Mouse (Mus musculus): ENCODE results near the gene Apbb2. TPM values are rescaled to one million over a fixed set of nuclear protein-coding genes. Genes with fewer than 3 reads are reported as not detected.

Apbb2 gene
- polyA plus RNA-seq, 1 experiment from 2014 or later = 38.5 TPM

- Histone ChIP-seq H3K9me3 (ENCODE audit: control insufficient read depth, low read length) (no peaks in the 10 kb centered on the region), H3K4me3 (ENCODE audit: low read depth, low read length) (no peak overlapping the region), H3K4me1 (ENCODE audit: control insufficient read depth, insufficient read depth, low read length) (no peaks in the 10 kb centered on the region), H3K36me3 (ENCODE audit: control insufficient read depth, insufficient read depth, low read length) (no peaks in the 10 kb centered on the region), H3K27ac (replicated peaks; ENCODE audit: low read depth, low read length) (no peak overlapping the region), H3K9ac (ENCODE audit: low read length) (no peak overlapping the region), H3K4me2 (ENCODE audit: low read depth, severe bottlenecking) (no peak overlapping the region), H3K27me3 (ENCODE audit: control insufficient read depth, insufficient read depth, low read length) (no peaks in the 10 kb centered on the region)
- DNase-seq (ENCODE audit: low spot score) (no peak), ATAC-seq (ENCODE audit: insufficient number of reproducible peaks, low FRiP score, low TSS enrichment, low read depth) (no peak)
- 85% methylated on average over 6 of the region's 6 CpGs for WGBS
Measured at GRCm38 (mm10) chr5:66330806-66331205, 287.8 kb downstream of the Apbb2 start.

- H3K4me2 ChIP-seq (ENCODE audit: low read depth, severe bottlenecking) = no peak overlapping the region
- 88% methylated on average over 7 of the region's 7 CpGs for WGBS
- H3K4me3 ChIP-seq (ENCODE audit: low read depth, low read length) = no peak overlapping the region
- H3K27me3 ChIP-seq (ENCODE audit: control insufficient read depth, insufficient read depth, low read length) = no peaks in the 10 kb centered on the region
- no peak for ATAC-seq (ENCODE audit: insufficient number of reproducible peaks, low FRiP score, low TSS enrichment, low read depth)
- DNase-seq (ENCODE audit: low spot score) = no peak
- no peak overlapping the region for H3K27ac ChIP-seq (replicated peaks; ENCODE audit: low read depth, low read length)
- no peaks in the 10 kb centered on the region for H3K36me3 ChIP-seq (ENCODE audit: control insufficient read depth, insufficient read depth, low read length)
- no peaks in the 10 kb centered on the region for H3K9me3 ChIP-seq (ENCODE audit: control insufficient read depth, low read length)
- H3K9ac ChIP-seq (ENCODE audit: low read length) = no peak overlapping the region
- H3K4me1 ChIP-seq (ENCODE audit: control insufficient read depth, insufficient read depth, low read length) = no peaks in the 10 kb centered on the region
Measured at GRCm38 (mm10) chr5:66328766-66329165, 289.8 kb downstream of the Apbb2 start.

- Histone ChIP-seq H3K4me3 (ENCODE audit: low read depth, low read length) (no peak overlapping the region), H3K36me3 (ENCODE audit: control insufficient read depth, insufficient read depth, low read length) (no peaks in the 10 kb centered on the region), H3K4me1 (ENCODE audit: control insufficient read depth, insufficient read depth, low read length) (no peaks in the 10 kb centered on the region), H3K9ac (ENCODE audit: low read length) (no peak overlapping the region), H3K9me3 (ENCODE audit: control insufficient read depth, low read length) (no peaks in the 10 kb centered on the region), H3K27ac (replicated peaks; ENCODE audit: low read depth, low read length) (no peak overlapping the region), H3K27me3 (ENCODE audit: control insufficient read depth, insufficient read depth, low read length) (no peaks in the 10 kb centered on the region), H3K4me2 (ENCODE audit: low read depth, severe bottlenecking) (no peak overlapping the region)
- WGBS = 75% methylated on average over 19 of the region's 19 CpGs
- ATAC-seq (ENCODE audit: insufficient number of reproducible peaks, low FRiP score, low TSS enrichment, low read depth) (no peak), DNase-seq (ENCODE audit: low spot score) (no peak)
Measured at GRCm38 (mm10) chr5:66327949-66328726, 290.4 kb downstream of the Apbb2 start.

- WGBS = 75% methylated on average over 7 of the region's 7 CpGs
- no peaks in the 10 kb centered on the region for H3K36me3 ChIP-seq (ENCODE audit: control insufficient read depth, insufficient read depth, low read length)
- no peak overlapping the region for H3K27ac ChIP-seq (replicated peaks; ENCODE audit: low read depth, low read length)
- H3K4me3 ChIP-seq (ENCODE audit: low read depth, low read length) = no peak overlapping the region
- no peak overlapping the region for H3K9ac ChIP-seq (ENCODE audit: low read length)
- DNase-seq (ENCODE audit: low spot score) (no peak), ATAC-seq (ENCODE audit: insufficient number of reproducible peaks, low FRiP score, low TSS enrichment, low read depth) (no peak)
- H3K27me3 ChIP-seq (ENCODE audit: control insufficient read depth, insufficient read depth, low read length) = no peaks in the 10 kb centered on the region
- H3K9me3 ChIP-seq (ENCODE audit: control insufficient read depth, low read length) = no peaks in the 10 kb centered on the region
- H3K4me2 ChIP-seq (ENCODE audit: low read depth, severe bottlenecking) = no peak overlapping the region
- H3K4me1 ChIP-seq (ENCODE audit: control insufficient read depth, insufficient read depth, low read length) = no peaks in the 10 kb centered on the region
Measured at GRCm38 (mm10) chr5:66326395-66326794, 292.2 kb downstream of the Apbb2 start.

GRCm38 (mm10) chr5:66323603-66324002 lies 295.0 kb downstream of the Apbb2 start:
- DNase-seq (ENCODE audit: low spot score) (no peak), ATAC-seq (ENCODE audit: insufficient number of reproducible peaks, low FRiP score, low TSS enrichment, low read depth) (no peak)
- H3K36me3 ChIP-seq (ENCODE audit: control insufficient read depth, insufficient read depth, low read length) = no peaks in the 10 kb centered on the region
- H3K27me3 ChIP-seq (ENCODE audit: control insufficient read depth, insufficient read depth, low read length) = no peaks in the 10 kb centered on the region
- H3K27ac ChIP-seq (replicated peaks; ENCODE audit: low read depth, low read length) = no peak overlapping the region
- H3K9me3 ChIP-seq (ENCODE audit: control insufficient read depth, low read length) = no peaks in the 10 kb centered on the region
- WGBS = 92% methylated on average over 11 of the region's 11 CpGs
- no peak overlapping the region for H3K4me3 ChIP-seq (ENCODE audit: low read depth, low read length)
- H3K9ac ChIP-seq (ENCODE audit: low read length) = no peak overlapping the region
- no peaks in the 10 kb centered on the region for H3K4me1 ChIP-seq (ENCODE audit: control insufficient read depth, insufficient read depth, low read length)
- no peak overlapping the region for H3K4me2 ChIP-seq (ENCODE audit: low read depth, severe bottlenecking)

GRCm38 (mm10) chr5:66323131-66323530 lies 295.5 kb downstream of the Apbb2 start:
- 83% methylated on average over 4 of the region's 4 CpGs for WGBS
- no peaks in the 10 kb centered on the region for H3K36me3 ChIP-seq (ENCODE audit: control insufficient read depth, insufficient read depth, low read length)
- H3K4me2 ChIP-seq (ENCODE audit: low read depth, severe bottlenecking) = no peak overlapping the region
- no peak overlapping the region for H3K9ac ChIP-seq (ENCODE audit: low read length)
- no peak overlapping the region for H3K4me3 ChIP-seq (ENCODE audit: low read depth, low read length)
- no peak overlapping the region for H3K27ac ChIP-seq (replicated peaks; ENCODE audit: low read depth, low read length)
- DNase-seq (ENCODE audit: low spot score) (no peak), ATAC-seq (ENCODE audit: insufficient number of reproducible peaks, low FRiP score, low TSS enrichment, low read depth) (no peak)
- no peaks in the 10 kb centered on the region for H3K4me1 ChIP-seq (ENCODE audit: control insufficient read depth, insufficient read depth, low read length)
- no peaks in the 10 kb centered on the region for H3K9me3 ChIP-seq (ENCODE audit: control insufficient read depth, low read length)
- no peaks in the 10 kb centered on the region for H3K27me3 ChIP-seq (ENCODE audit: control insufficient read depth, insufficient read depth, low read length)

- Histone ChIP-seq H3K27me3 (ENCODE audit: control insufficient read depth, insufficient read depth, low read length) (no peaks in the 10 kb centered on the region), H3K9me3 (ENCODE audit: control insufficient read depth, low read length) (no peaks in the 10 kb centered on the region), H3K36me3 (ENCODE audit: control insufficient read depth, insufficient read depth, low read length) (no peaks in the 10 kb centered on the region), H3K4me3 (ENCODE audit: low read depth, low read length) (no peak overlapping the region), H3K9ac (ENCODE audit: low read length) (no peak overlapping the region), H3K4me2 (ENCODE audit: low read depth, severe bottlenecking) (no peak overlapping the region), H3K4me1 (ENCODE audit: control insufficient read depth, insufficient read depth, low read length) (no peaks in the 10 kb centered on the region), H3K27ac (replicated peaks; ENCODE audit: low read depth, low read length) (no peak overlapping the region)
- ATAC-seq (ENCODE audit: insufficient number of reproducible peaks, low FRiP score, low TSS enrichment, low read depth) (no peak), DNase-seq (ENCODE audit: low spot score) (no peak)
- WGBS = 78% methylated on average over 14 of the region's 14 CpGs
Measured at GRCm38 (mm10) chr5:66319827-66320404, 298.7 kb downstream of the Apbb2 start.

GRCm38 (mm10) chr5:66319341-66319740 lies 299.2 kb downstream of the Apbb2 start:
- no peaks in the 10 kb centered on the region for H3K27me3 ChIP-seq (ENCODE audit: control insufficient read depth, insufficient read depth, low read length)
- H3K4me2 ChIP-seq (ENCODE audit: low read depth, severe bottlenecking) = no peak overlapping the region
- 71% methylated on average over 6 of the region's 6 CpGs for WGBS
- ATAC-seq (ENCODE audit: insufficient number of reproducible peaks, low FRiP score, low TSS enrichment, low read depth) (no peak), DNase-seq (ENCODE audit: low spot score) (no peak)
- no peaks in the 10 kb centered on the region for H3K36me3 ChIP-seq (ENCODE audit: control insufficient read depth, insufficient read depth, low read length)
- no peak overlapping the region for H3K4me3 ChIP-seq (ENCODE audit: low read depth, low read length)
- H3K9ac ChIP-seq (ENCODE audit: low read length) = no peak overlapping the region
- H3K9me3 ChIP-seq (ENCODE audit: control insufficient read depth, low read length) = no peaks in the 10 kb centered on the region
- H3K4me1 ChIP-seq (ENCODE audit: control insufficient read depth, insufficient read depth, low read length) = no peaks in the 10 kb centered on the region
- H3K27ac ChIP-seq (replicated peaks; ENCODE audit: low read depth, low read length) = no peak overlapping the region
